Mouse (Mus musculus): ENCODE results near the gene Spag7.

- no peak for TF ChIP-seq POLR2A (IDR thresholded peaks at IDR 0.05; ENCODE audit: borderline replicate concordance, extremely low read depth, insufficient read depth, insufficient read length, poor library complexity, severe bottlenecking)
- TF ChIP-seq CTCF (IDR thresholded peaks at IDR 0.05; ENCODE audit: borderline replicate concordance, extremely low read depth, insufficient read depth, insufficient read length), result no peak
Measured at GRCm38 (mm10) chr11:70686901-70687566, 17.8 kb upstream of the Spag7 start.

Measured in brain, embryonic 14.5 days (tissue).